Mouse (Mus musculus) NIH3T3 (cell line): ENCODE results near the gene Efcab11.

ENCODE experiments used
- DNase-seq: peaks from one replicate; pipeline ENCODE4 v3.0.0-alpha.2; 2012; ENCODE audit warnings: low read depth

Gene Efcab11

GRCm38 (mm10) chr12:99671866-99672191 lies 212.4 kb downstream of the Efcab11 start:
- DNase-seq, result no peak

- no peak for DNase-seq
Observed at GRCm38 (mm10) chr12:99671162-99671865, 212.9 kb downstream of the Efcab11 start.

GRCm38 (mm10) chr12:99670762-99671152 lies 213.5 kb downstream of the Efcab11 start:
- no peak for DNase-seq

- DNase-seq, result no peak
Observed at GRCm38 (mm10) chr12:99669976-99670761, 214.1 kb downstream of the Efcab11 start.

GRCm38 (mm10) chr12:99654991-99655880 lies 229.0 kb downstream of the Efcab11 start:
- DNase-seq, result no peak

- no peak for DNase-seq
Observed at GRCm38 (mm10) chr12:99652459-99652858, 231.8 kb downstream of the Efcab11 start.

GRCm38 (mm10) chr12:99649732-99650131 lies 234.5 kb downstream of the Efcab11 start:
- DNase-seq, result no peak

- no peak for DNase-seq
Observed at GRCm38 (mm10) chr12:99648781-99649180, 235.5 kb downstream of the Efcab11 start.

GRCm38 (mm10) chr12:99646556-99647354 lies 237.5 kb downstream of the Efcab11 start:
- DNase-seq, result no peak

GRCm38 (mm10) chr12:99645418-99645817 lies 238.8 kb downstream of the Efcab11 start:
- no peak for DNase-seq

GRCm38 (mm10) chr12:99644966-99645365 lies 239.3 kb downstream of the Efcab11 start:
- DNase-seq, result no peak
